Mouse (Mus musculus) Patski (cell line): ENCODE data around the gene 4931428F04Rik. TPM values are rescaled to one million over a fixed set of nuclear protein-coding genes. Genes with fewer than 3 reads are reported as not detected.
"Not testable (repeated sequence)": the region's sequence is repeated elsewhere in the genome, so short reads cannot be mapped to it uniquely, and the experiment has no call there.

ENCODE experiments used
- ATAC-seq: fragments of 100-300 bp; one replicate; pipeline ENCODE4 v1.8.0; 2021
- CTCF ChIA-PET: fragments of 350-600 bp; sonication (Branson Sonifier 250); formaldehyde crosslinking; loops from one replicate; lab custom pipeline; 2022; ENCODE audit warnings: inconsistent platforms; lab: Charles Lee
- POLR2A ChIA-PET: fragments of 350-600 bp; sonication (Branson Sonifier 250); formaldehyde crosslinking; loops from one replicate; lab custom pipeline; 2022; ENCODE audit warnings: antibody characterized with exemption, inconsistent platforms; lab: Charles Lee
- DNase-seq: peaks from one replicate; pipeline ENCODE4 v3.0.0-alpha.2; 2011; ENCODE audit warnings: low read depth, low spot score
- H3K27me3 ChIP-seq: fragments of 371-371 bp; one replicate; pipeline ENCODE4 v1.5.1; 2021
- CTCF ChIP-seq: fragments of 100-300 bp; IDR thresholded peaks from one replicate; pipeline ENCODE4 v1.5.1; 2021
- in situ Hi-C: fragments of 300-500 bp; cut with MboI; formaldehyde crosslinking; loops from 3 replicates; pipeline ENCODE4 v1.11.1; 2018; ENCODE audit warnings: low pct_unique_long_range_greater_than_20kb, mixed read lengths
- polyA plus RNA-seq: library from polyadenylated mRNA; unstranded; gene quantifications from one replicate; pipeline ENCODE4 v1.2.3, GENCODE M21; 2021

The 4931428F04Rik gene
- polyA plus RNA-seq, 1 experiment from 2014 or later, result 10.7 TPM

DNA sequence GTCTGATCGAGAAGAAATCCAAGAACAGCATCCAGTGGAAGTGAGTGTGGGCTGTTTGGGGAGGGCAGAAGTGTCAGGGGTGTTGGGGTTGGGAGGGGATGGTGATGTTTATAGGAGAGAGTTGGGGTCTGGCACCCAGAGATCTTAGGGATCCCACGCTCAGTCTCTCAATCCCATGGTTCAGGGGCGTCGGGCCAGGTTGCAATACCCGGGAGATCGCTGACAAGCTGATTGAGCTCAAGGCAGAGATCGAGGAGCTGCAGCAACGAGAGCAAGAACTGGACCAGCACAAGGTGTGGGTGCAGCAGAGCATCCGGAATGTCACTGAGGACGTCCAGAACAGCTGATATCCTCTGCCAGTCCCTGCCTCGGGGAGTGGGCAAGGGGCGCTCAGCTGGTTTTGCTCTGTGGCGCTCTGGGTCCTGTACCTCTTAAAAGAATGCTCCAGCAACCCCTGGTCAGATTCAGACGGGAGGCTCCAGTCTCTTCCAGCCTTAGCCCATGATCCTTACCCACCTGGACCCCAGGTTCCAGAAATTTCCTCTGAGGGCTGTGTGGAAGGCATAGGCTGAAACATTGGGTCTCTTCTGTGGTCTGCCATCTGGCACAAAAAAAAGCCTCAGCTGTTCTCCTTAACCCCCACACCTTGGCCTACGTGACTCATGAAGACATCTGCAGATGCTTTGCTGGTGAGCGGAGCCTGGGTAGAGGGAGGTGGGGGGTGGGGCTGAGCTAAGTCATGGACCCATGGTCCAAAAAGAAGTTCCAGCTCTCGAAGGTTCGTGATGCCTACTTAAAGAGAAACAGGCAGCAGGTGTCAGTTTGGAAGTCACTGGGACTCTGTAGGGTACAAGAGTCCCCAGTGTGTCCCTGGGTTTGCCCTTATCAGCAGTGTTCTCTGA is 8.9 kb upstream of the 4931428F04Rik start:
- H3K27me3 ChIP-seq, result no peaks in the 10 kb centered on the region
- ATAC-seq (no peak), DNase-seq (no peak)
- ChIA-PET CTCF (no interaction called here), POLR2A (interaction anchor here (2.0 kb wide), 1 partner anchor 28 kb away, joined by 7 read pairs; no protein-coding TSS in a partner anchor)
- no peak for TF ChIP-seq CTCF
- in situ Hi-C loops, result loop anchor here (10.0 kb wide), 1 partner anchor 664 kb away; the partner anchor contains the start of gene Rrad

DNA sequence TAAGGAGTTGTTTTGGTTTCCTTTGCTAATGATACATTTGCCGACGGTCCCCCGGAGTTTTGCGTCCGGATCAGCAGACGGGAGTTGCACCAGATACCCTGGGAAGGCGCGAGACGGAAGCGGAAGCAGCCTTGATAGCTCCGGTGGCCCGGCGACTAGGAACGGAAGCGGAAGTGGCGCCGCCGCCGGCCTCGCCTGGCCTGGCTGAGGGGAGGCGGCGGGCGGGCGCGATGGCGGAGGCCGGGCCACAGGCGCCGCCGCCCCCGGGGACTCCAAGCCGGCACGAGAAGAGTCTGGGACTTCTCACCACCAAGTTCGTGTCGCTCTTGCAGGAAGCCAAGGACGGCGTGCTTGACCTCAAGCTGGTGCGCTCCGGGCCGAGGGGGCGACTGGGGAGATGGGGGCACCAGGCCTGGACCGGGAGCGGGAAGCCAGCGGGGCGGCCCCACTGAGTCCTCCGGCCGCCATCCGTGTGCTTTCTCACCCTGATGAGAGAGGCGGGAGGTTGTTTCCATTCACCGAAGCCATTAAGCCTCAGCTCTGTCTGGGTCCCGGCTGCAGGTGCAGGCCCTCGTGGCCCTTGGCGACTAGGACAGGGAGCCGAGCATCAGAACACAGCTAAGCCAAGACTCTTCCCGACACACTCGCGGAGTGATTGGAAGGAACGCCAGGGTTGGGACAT is 8.0 kb upstream of the 4931428F04Rik start, which contains the start of gene E2f4:
TSS of gene E2f4 (plus strand) at position 153 of the 682 bp plus-strand sequence.
- CTCF ChIA-PET, result no interaction called here
- no peak for TF ChIP-seq CTCF
- no peaks in the 10 kb centered on the region for H3K27me3 ChIP-seq
- in situ Hi-C loops, result loop anchor here (10.0 kb wide), 1 partner anchor 663 kb away; the partner anchor contains the start of gene Rrad
- no peak for DNase-seq
- peak; percentile 84 for ATAC-seq
- POLR2A ChIA-PET, result interaction anchor here (1.1 to 2.0 kb wide), 3 partner anchors 11 to 49 kb away, joined by 3 to 7 read pairs (median 4); no protein-coding TSS in a partner anchor

GRCm38 (mm10) chr8:105295895-105296573 is 6.4 kb upstream of the 4931428F04Rik start, which contains the start of gene Exoc3l:
Gene Exoc3l, minus strand, starts transcription at chr8:105296101.
- ATAC-seq (no peak), DNase-seq (no peak)
- POLR2A ChIA-PET, result no interaction called here
- in situ Hi-C loops, result loop anchor here (10.0 kb wide), 1 partner anchor 661 kb away; the partner anchor contains the start of gene Rrad
- CTCF ChIA-PET, result interaction anchor here (0.8 to 1.7 kb wide), 4 partner anchors 16 to 175 kb away, joined by 3 to 5 read pairs (median 4); partner anchors contain the start of gene D230025D16Rik
- no peak for TF ChIP-seq CTCF
- H3K27me3 ChIP-seq, result no peaks in the 10 kb centered on the region

DNA sequence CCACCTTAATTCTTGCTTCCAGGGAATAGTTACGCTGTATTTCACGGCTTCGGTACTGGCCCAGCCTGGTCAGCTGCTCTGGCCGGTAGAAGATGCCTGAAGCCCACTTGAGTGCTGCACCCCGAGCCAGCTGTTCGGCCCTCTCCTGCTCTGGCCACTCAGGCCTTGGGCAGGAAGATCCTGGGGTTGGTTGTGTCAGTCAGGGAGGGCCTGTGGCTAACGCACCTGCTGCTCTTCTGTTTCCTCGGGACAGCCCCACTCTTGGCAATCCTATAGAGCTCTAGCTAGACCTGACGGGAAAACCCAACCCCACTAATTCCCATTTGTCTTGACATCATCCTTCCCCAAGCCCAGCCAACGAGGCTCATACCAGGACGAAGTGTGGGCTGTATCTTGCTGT is 5.6 kb upstream of the 4931428F04Rik start:
- no peak for ATAC-seq
- POLR2A ChIA-PET, result no interaction called here
- TF ChIP-seq CTCF, result no peak
- H3K27me3 ChIP-seq, result no peaks in the 10 kb centered on the region
- in situ Hi-C loops, result loop anchor here (10.0 kb wide), 1 partner anchor 660 kb away; the partner anchor contains the start of gene Rrad
- CTCF ChIA-PET, result interaction anchor here (1.4 to 1.7 kb wide), 2 partner anchors 15 to 175 kb away, joined by 3 to 4 read pairs; no protein-coding TSS in a partner anchor
- DNase-seq, result no peak

- ATAC-seq, result no peak
- H3K27me3 ChIP-seq, result no peaks in the 10 kb centered on the region
- in situ Hi-C loops, result loop anchor here (10.0 kb wide), 1 partner anchor 660 kb away; the partner anchor contains the start of gene Rrad
- POLR2A ChIA-PET, result no interaction called here
- CTCF ChIA-PET, result interaction anchor here (1.4 to 1.7 kb wide), 2 partner anchors 15 to 174 kb away, joined by 3 to 4 read pairs; no protein-coding TSS in a partner anchor
- TF ChIP-seq CTCF, result no peak
- no peak for DNase-seq
Observed at GRCm38 (mm10) chr8:105294776-105295175, 5.1 kb upstream of the 4931428F04Rik start.

DNA sequence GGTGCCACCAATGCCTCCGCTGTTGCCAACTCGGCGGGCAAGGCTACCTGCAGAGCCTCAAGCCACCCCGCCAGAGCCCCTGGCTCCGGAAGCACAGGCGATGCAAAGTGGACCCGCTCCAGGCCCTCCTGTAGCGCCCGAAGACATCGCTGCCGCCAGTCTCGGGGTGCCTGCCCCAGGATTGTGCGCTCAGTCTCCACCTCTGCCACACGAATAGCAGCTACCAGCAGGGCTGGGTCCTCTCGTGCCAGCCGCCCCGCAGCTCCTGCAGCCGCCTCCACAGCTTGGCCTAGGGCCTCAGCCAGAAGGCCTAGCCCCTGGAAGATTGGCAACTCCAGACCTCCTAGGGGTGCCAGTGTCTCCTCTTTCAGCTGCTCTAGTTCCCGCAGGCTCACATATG is 3.7 kb upstream of the 4931428F04Rik start:
- DNase-seq (no peak), ATAC-seq (no peak)
- H3K27me3 ChIP-seq, result no peaks in the 10 kb centered on the region
- in situ Hi-C loops, result loop anchor here (10.0 kb wide), 1 partner anchor 659 kb away; the partner anchor contains the start of gene Rrad
- TF ChIP-seq CTCF, result no peak
- ChIA-PET POLR2A (no interaction called here), CTCF (interaction anchor here (0.9 kb wide), 1 partner anchor 142 kb away, joined by 3 read pairs; no protein-coding TSS in a partner anchor)

DNA sequence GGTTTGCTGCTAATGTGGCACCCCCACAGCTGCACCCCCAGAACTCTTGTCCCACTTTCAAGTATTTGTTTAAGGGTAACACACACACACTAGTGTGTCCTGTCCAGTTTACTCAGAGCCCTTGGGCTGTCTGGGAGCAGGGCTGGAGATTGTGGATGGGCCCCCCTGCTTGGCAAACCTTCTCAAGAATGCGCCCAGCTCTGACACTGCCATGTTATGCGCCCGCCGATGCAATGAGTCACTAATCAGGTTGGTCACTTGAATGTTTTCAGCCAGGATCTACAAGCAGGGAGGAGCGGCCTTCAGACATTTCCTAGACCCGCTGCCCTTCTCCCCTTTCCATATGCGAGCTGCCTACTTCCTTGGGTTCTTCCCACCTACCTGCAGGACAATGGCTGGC is 2.8 kb upstream of the 4931428F04Rik start:
- TF ChIP-seq CTCF, result no peak
- CTCF ChIA-PET, result interaction anchor here (1.2 kb wide), 1 partner anchor 171 kb away, joined by 3 read pairs; no protein-coding TSS in a partner anchor
- DNase-seq (no peak), ATAC-seq (peak; percentile 61)
- in situ Hi-C loops, result loop anchor here (10.0 kb wide), 1 partner anchor 658 kb away; the partner anchor contains the start of gene Rrad
- POLR2A ChIA-PET, result interaction anchor here (0.9 kb wide), 1 partner anchor 64 kb away, joined by 3 read pairs; no protein-coding TSS in a partner anchor
- H3K27me3 ChIP-seq, result no peaks in the 10 kb centered on the region

GRCm38 (mm10) chr8:105291802-105292201 is 2.1 kb upstream of the 4931428F04Rik start:
- ChIA-PET POLR2A (interaction anchor here (2.4 kb wide), 1 partner anchor 12 kb away, joined by 6 read pairs; no protein-coding TSS in a partner anchor), CTCF (interaction anchor here (0.7 to 1.2 kb wide), 3 partner anchors 15 to 171 kb away, joined by 3 read pairs; no protein-coding TSS in a partner anchor)
- not testable (repeated sequence) for ATAC-seq, DNase-seq, H3K27me3 ChIP-seq
- in situ Hi-C loops, result loop anchor here (10.0 kb wide), 1 partner anchor 657 kb away; the partner anchor contains the start of gene Rrad

DNA sequence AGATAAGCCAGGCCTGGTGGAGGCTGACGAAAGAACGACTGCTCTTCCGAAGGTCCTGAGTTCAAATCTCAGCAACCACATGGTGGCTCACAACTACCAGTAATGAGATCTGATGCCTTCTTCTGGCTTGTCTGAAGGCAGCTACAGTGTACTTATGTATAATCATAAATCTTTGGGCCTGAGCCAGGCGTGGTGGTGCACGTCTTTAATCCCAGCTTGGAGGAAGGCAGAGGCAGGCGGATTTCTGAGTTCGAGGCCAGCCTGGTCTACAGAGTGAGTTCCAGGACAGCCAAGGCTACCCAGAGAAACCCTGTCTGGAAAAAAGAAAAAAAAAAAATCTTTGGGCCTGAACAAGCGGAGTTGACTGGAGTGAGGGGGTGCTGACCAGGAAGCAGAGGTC is 1.7 kb upstream of the 4931428F04Rik start:
- in situ Hi-C loops, result loop anchor here (10.0 kb wide), 1 partner anchor 657 kb away; the partner anchor contains the start of gene Rrad
- POLR2A ChIA-PET, result interaction anchor here (1.1 to 2.4 kb wide), 2 partner anchors 10 to 13 kb away, joined by 4 to 6 read pairs; no protein-coding TSS in a partner anchor
- CTCF ChIA-PET, result interaction anchor here (0.7 to 1.9 kb wide), 15 partner anchors 11 to 174 kb away, joined by 3 to 8 read pairs (median 3); no protein-coding TSS in a partner anchor
- not testable (repeated sequence) for H3K27me3 ChIP-seq, DNase-seq, ATAC-seq
